Mouse (Mus musculus) stomach, postnatal 0 days (tissue): ENCODE results near the gene P2ry1.

Experiments used
- CTCF ChIP-seq: IDR thresholded peaks from 2 replicates; pipeline ENCODE4 v1.5.1; 2016; ENCODE audit warnings: antibody characterized with exemption, low read depth, mild to moderate bottlenecking, moderate library complexity
- EP300 ChIP-seq: optimal IDR thresholded peaks from 2 replicates; pipeline ENCODE3; 2016; ENCODE audit warnings: antibody characterized with exemption

- TF ChIP-seq EP300 (no peak), CTCF (no peak)
Measured at GRCm38 (mm10) chr3:61032100-61032499, 29.5 kb downstream of the P2ry1 start.
